ENCODE assay signal across 23 mouse cellular contexts in genomic region chr1:82132536-82132935, GRCm38 (mm10).
DNase-seq lines count a peak whose midpoint lies in the region; ATAC-seq lines count a peak whose summit lies in the region.
"Had no signal": no experiment of that assay in that cellular context is flagged by ENCODE, and none has a peak within 500 bp of the region (broad histone marks: within the 10 kb centered on the region; RNA-seq: fewer than 3 reads in every experiment).

No protein-coding gene starts in this region.

- peak; percentile 20 to 24 for DNase-seq in cerebellum, postnatal 10 days
- DNase-seq in retina, postnatal 7 days (ENCODE audit: low read depth, low spot score) = peak; percentile 56
- DNase-seq: adrenal gland, adult 8-10 months; adrenal gland, postnatal 14 days; adrenal gland, postnatal 36 days; B cell, adult 2 months; cerebellum, adult 11 months; cerebellum, adult 18-20 months; cerebellum, adult 8-10 months; cerebellum, adult 9-11 months; cerebellum, postnatal 25 days; forebrain, postnatal 0 days had no signal

- no peak overlapping the region for H3K4me3 ChIP-seq in forebrain, embryonic 12.5 days (replicated peaks)
- no peak overlapping the region for H3K4me3 ChIP-seq in forebrain, embryonic 13.5 days
- H3K4me3 ChIP-seq: embryonic facial prominence, embryonic 13.5 days; forebrain, embryonic 15.5 days had no signal

- ATAC-seq in cerebellum, adult (ENCODE audit: insufficient number of reproducible peaks, low FRiP score, low TSS enrichment) = no peak
- ATAC-seq in forebrain, embryonic 12.5 days (ENCODE audit: low FRiP score) = peak; percentile 14; the same call in 1 of the 2 replicates
- no peak for ATAC-seq in forebrain, embryonic 13.5 days
- no peak for ATAC-seq in megakaryocyte progenitor cell, adult 5-6 weeks (replicated peaks; ENCODE audit: poor library complexity)
- ATAC-seq: activated CD4-positive, CD25-positive, alpha-beta regulatory T cell, adult 4 months; CD4-positive, CD25-positive, alpha-beta regulatory T cell, adult 4 months; forebrain, embryonic 15.5 days; forebrain, postnatal 0 days; Patski had no signal

- no peak overlapping the region for H3K4me2 ChIP-seq in forebrain, embryonic 12.5 days
- no peak overlapping the region for H3K4me2 ChIP-seq in forebrain, embryonic 13.5 days
- H3K4me2 ChIP-seq: embryonic facial prominence, embryonic 13.5 days; forebrain, embryonic 15.5 days had no signal

- H3K9me3 ChIP-seq in forebrain, embryonic 12.5 days = no peaks in the 10 kb centered on the region
- no peaks in the 10 kb centered on the region for H3K9me3 ChIP-seq in forebrain, embryonic 13.5 days (replicated peaks)
- H3K9me3 ChIP-seq: embryonic facial prominence, embryonic 13.5 days; forebrain, embryonic 15.5 days; G1E had no signal

- 58% methylated on average over 6 of the region's 6 CpGs for WGBS in forebrain, embryonic 12.5 days
- WGBS in forebrain, embryonic 13.5 days = 60% methylated on average over 6 of the region's 6 CpGs

- H3K4me1 ChIP-seq in forebrain, embryonic 12.5 days = peaks cover 8% of the 10 kb centered on the region
- 0 out of 2 replicates have a peak, but pooled peaks cover 5% of the 10 kb centered on the region for H3K4me1 ChIP-seq in forebrain, embryonic 13.5 days

- H3K27ac ChIP-seq in forebrain, embryonic 12.5 days = no peak overlapping the region
- H3K27ac ChIP-seq in forebrain, embryonic 13.5 days = no peak overlapping the region
- H3K27ac ChIP-seq: embryonic facial prominence, embryonic 13.5 days; forebrain, embryonic 15.5 days had no signal

- H3K36me3 ChIP-seq in forebrain, embryonic 12.5 days (replicated peaks) = no peaks in the 10 kb centered on the region
- H3K36me3 ChIP-seq in forebrain, embryonic 13.5 days (ENCODE audit: poor library complexity, severe bottlenecking) = no peaks in the 10 kb centered on the region
- H3K36me3 ChIP-seq: embryonic facial prominence, embryonic 13.5 days; forebrain, embryonic 15.5 days; G1E had no signal

- H3K27me3 ChIP-seq in forebrain, embryonic 12.5 days = no peaks in the 10 kb centered on the region; the same call in 1 of the 2 replicates
- no peaks in the 10 kb centered on the region for H3K27me3 ChIP-seq in forebrain, embryonic 13.5 days
- H3K27me3 ChIP-seq: CH12.LX; embryonic facial prominence, embryonic 13.5 days; forebrain, embryonic 15.5 days; Patski had no signal

- no peak overlapping the region for H3K9ac ChIP-seq in forebrain, embryonic 12.5 days
- no peak overlapping the region for H3K9ac ChIP-seq in forebrain, embryonic 13.5 days
- H3K9ac ChIP-seq: embryonic facial prominence, embryonic 13.5 days; forebrain, embryonic 15.5 days; forebrain, postnatal 0 days had no signal
